Mouse (Mus musculus) kidney, postnatal 0 days (tissue): Measurements from ENCODE around the gene Grin2c. TPM values are rescaled to one million over a fixed set of nuclear protein-coding genes. Genes with fewer than 3 reads are reported as not detected.

Experiments used
- ATAC-seq: fragments of 200-750 bp; cut with Nextera tagmentation; replicated peaks from 2 replicates; pipeline ENCODE4 v1.8.0; 2017; ENCODE audit warnings: low read depth, moderate number of reproducible peaks, moderate TSS enrichment, moderate library complexity; ENCODE audit not compliant: low FRiP score
- DNase-seq: peaks from one replicate; pipeline ENCODE4 v3.0.0-alpha.2; 2016; ENCODE audit warnings: low spot score
- H3K27ac ChIP-seq: fragments of 300-500 bp; sonication (generic); 2 replicates; pipeline ENCODE4 v1.5.1; 2014; ENCODE audit warnings: mild to moderate bottlenecking
- H3K27me3 ChIP-seq: fragments of 300-500 bp; sonication (generic); 2 replicates; pipeline ENCODE4 v1.6.1; 2014; ENCODE audit warnings: low read length, mixed read lengths; ENCODE audit not compliant: insufficient read depth
- H3K36me3 ChIP-seq: fragments of 300-500 bp; sonication (generic); 2 replicates; pipeline ENCODE4 v1.6.1; 2014; ENCODE audit warnings: low read length, mixed read lengths; ENCODE audit not compliant: insufficient read depth
- H3K4me1 ChIP-seq: fragments of 300-500 bp; sonication (generic); replicated peaks from 2 replicates; pipeline ENCODE4 v1.6.1; 2014; ENCODE audit warnings: antibody characterized with exemption, low read length, mixed read lengths; ENCODE audit not compliant: insufficient read depth
- H3K4me2 ChIP-seq: fragments of 300-500 bp; sonication (generic); 2 replicates; pipeline ENCODE4 v1.6.1; 2014; ENCODE audit warnings: mild to moderate bottlenecking, low read length, moderate library complexity, mixed read lengths
- H3K4me3 ChIP-seq: fragments of 300-500 bp; sonication (generic); replicated peaks from 2 replicates; pipeline ENCODE4 v1.5.1; 2014; ENCODE audit warnings: low read depth, low read length
- H3K9ac ChIP-seq: fragments of 300-500 bp; sonication (generic); 2 replicates; pipeline ENCODE4 v1.6.1; 2014; ENCODE audit warnings: low read depth, low read length
- H3K9me3 ChIP-seq: fragments of 300-500 bp; sonication (generic); replicated peaks from 2 replicates; pipeline ENCODE4 v1.6.1; 2016; ENCODE audit warnings: low read length, inconsistent platforms, mixed read lengths
- CTCF ChIP-seq: IDR thresholded peaks from 2 replicates; pipeline ENCODE4 v1.5.1; 2016; ENCODE audit warnings: antibody characterized with exemption, low read depth, mild to moderate bottlenecking, moderate library complexity
- WGBS: fragments of 180-500 bp; shearing (Covaris S2); extraction: QIAGEN DNeasy Blood & Tissue Kit; methylation state at CpG from one replicate; pipeline ENCODE4 v1.1.7; 2014; 5-methylcytosine and 5-hydroxymethylcytosine counted together
- polyA plus RNA-seq: library from polyadenylated mRNA; unstranded; fragments of >200 nt; fragmentation: Nextera tagmentation; extraction: Ambion mirVana; gene quantifications from 2 replicates; pipeline ENCODE4 v1.2.1, GENCODE M21; 2015

Gene Grin2c
- polyA plus RNA-seq, 1 experiment from 2014 or later, result not detected

DNA sequence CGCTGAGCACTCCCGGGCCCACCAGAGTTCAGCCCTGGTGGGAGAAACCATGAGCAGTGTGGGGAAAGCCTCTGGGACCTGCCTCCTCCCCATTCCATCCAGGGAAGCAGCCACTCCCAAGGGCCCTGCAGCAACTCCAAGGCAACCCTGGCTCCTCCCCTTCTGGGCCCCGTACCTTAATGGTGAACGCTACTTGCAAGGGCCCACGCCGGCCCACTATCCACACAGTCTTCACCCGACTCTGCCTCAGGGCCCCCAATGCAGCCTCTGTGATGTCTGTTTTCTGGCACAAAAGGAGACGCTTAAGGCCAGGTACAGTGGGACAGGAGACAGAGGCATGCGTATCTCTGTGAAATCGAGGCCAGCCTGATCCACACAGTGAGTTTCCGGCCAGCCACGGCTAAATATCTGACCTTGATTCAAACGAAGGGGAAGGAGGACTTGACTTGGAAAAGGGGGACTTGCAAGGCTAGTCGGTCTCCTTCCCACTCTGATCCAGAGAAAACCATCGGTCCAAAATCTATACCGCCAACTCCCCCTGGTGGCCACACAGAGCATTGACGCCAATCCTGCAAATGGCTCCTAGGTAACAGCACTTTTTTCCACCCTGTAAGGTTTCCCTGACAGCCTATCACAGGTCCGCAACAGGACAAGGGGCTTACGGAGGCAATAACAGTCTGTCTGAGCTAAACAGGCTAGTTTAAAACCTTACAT, 3.3 kb upstream of the Grin2c start:
- Histone ChIP-seq H3K27me3 (peaks cover 33% of the 10 kb centered on the region), H3K9me3 (no peaks in the 10 kb centered on the region), H3K36me3 (no peaks in the 10 kb centered on the region), H3K27ac (no peak overlapping the region), H3K4me1 (peaks cover 10% of the 10 kb centered on the region; the same call in 1 of the 2 replicates), H3K4me3 (no peak overlapping the region), H3K4me2 (no peak overlapping the region), H3K9ac (no peak overlapping the region)
- WGBS, result 27% methylated on average over 19 of the region's 19 CpGs
- DNase-seq, result peak; percentile 91
- peak; percentile 97 for TF ChIP-seq CTCF
- no peak for ATAC-seq

DNA sequence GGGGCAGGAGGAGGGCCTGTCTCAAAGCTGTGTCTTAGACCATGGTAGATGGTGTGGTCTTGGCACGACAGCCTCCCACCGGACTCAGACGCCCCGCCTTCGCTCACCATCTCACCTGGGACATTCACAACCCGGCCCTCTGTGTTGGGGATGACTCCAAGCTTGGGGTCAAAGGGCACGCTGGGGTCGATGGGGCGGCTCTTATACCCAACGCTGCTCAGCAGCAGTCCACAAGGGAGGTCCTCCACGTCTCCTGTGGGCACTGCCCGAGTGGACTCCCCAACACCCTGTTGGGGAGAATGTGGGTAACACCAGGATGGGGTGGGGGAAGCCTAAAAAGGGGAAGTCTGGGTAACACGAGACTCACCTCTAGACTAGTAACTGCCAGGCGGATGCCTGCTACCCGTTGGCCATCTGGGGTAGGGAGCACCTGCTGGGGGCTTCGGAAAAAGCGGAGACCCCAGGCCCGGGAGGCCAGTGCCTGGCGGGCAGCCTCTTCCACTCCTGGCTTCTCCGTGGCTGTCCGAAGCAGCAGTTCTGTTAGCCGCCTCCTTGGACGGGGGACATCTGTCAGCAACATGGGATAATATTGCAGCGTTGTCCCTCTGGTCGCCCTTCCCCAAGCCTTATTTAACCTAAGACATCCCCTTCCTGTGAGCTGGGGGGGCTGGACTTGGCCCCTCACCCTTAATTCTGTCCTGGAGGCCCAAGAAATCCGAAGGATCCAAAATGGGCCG, 2.5 kb upstream of the Grin2c start:
- WGBS, result 82% methylated on average over 27 of the region's 27 CpGs
- TF ChIP-seq CTCF, result no peak
- no peak for ATAC-seq
- Histone ChIP-seq H3K27me3 (peaks cover 39% of the 10 kb centered on the region), H3K4me1 (peaks cover 14% of the 10 kb centered on the region; the same call in 1 of the 2 replicates), H3K36me3 (no peaks in the 10 kb centered on the region), H3K27ac (no peak overlapping the region), H3K4me2 (no peak overlapping the region), H3K4me3 (no peak overlapping the region), H3K9me3 (no peaks in the 10 kb centered on the region), H3K9ac (no peak overlapping the region)
- DNase-seq, result no peak

GRCm38 (mm10) chr11:115267958-115268357, 915 bp upstream of the Grin2c start:
- TF ChIP-seq CTCF, result no peak
- Histone ChIP-seq H3K9me3 (no peaks in the 10 kb centered on the region), H3K4me3 (no peak overlapping the region), H3K36me3 (no peaks in the 10 kb centered on the region), H3K27ac (no peak overlapping the region), H3K4me1 (peaks cover 14% of the 10 kb centered on the region; the same call in 1 of the 2 replicates), H3K9ac (no peak overlapping the region), H3K27me3 (peaks cover 51% of the 10 kb centered on the region), H3K4me2 (no peak overlapping the region)
- ATAC-seq (no peak), DNase-seq (no peak)
- WGBS, result 71% methylated on average over 11 of the region's 11 CpGs

- Histone ChIP-seq H3K4me2 (peak overlapping the region; percentile 60), H3K27ac (no peak overlapping the region), H3K36me3 (no peaks in the 10 kb centered on the region), H3K27me3 (peaks cover 55% of the 10 kb centered on the region), H3K4me1 (peaks cover 14% of the 10 kb centered on the region; the same call in 1 of the 2 replicates), H3K9me3 (no peaks in the 10 kb centered on the region), H3K9ac (no peak overlapping the region), H3K4me3 (peak overlapping the region; percentile 31)
- 2% methylated on average over 22 of the region's 22 CpGs for WGBS
- no peak for TF ChIP-seq CTCF
- ATAC-seq, result no peak
- no peak for DNase-seq
Measured at GRCm38 (mm10) chr11:115266400-115266778, 654 bp downstream of the Grin2c start.

GRCm38 (mm10) chr11:115265771-115266399, 1.2 kb downstream of the Grin2c start:
- Histone ChIP-seq H3K4me2 (no peak overlapping the region), H3K36me3 (no peaks in the 10 kb centered on the region), H3K4me1 (peaks cover 14% of the 10 kb centered on the region; the same call in 1 of the 2 replicates), H3K27me3 (peaks cover 58% of the 10 kb centered on the region), H3K4me3 (0 out of 2 replicates have a peak overlapping the region, but pooled peaks have one; percentile 4), H3K9me3 (no peaks in the 10 kb centered on the region), H3K27ac (no peak overlapping the region), H3K9ac (no peak overlapping the region)
- ATAC-seq (no peak), DNase-seq (no peak)
- WGBS, result 5% methylated on average over 20 of the region's 20 CpGs
- TF ChIP-seq CTCF, result no peak

GRCm38 (mm10) chr11:115264862-115265668, 2.0 kb downstream of the Grin2c start:
- peak; percentile 68 for TF ChIP-seq CTCF
- WGBS, result 8% methylated on average over 39 of the region's 39 CpGs
- H3K9ac ChIP-seq, result no peak overlapping the region
- peaks cover 14% of the 10 kb centered on the region; the same call in 1 of the 2 replicates for H3K4me1 ChIP-seq
- no peak overlapping the region for H3K27ac ChIP-seq
- H3K27me3 ChIP-seq, result peaks cover 58% of the 10 kb centered on the region
- no peak overlapping the region; the same call in 1 of the 2 replicates for H3K4me3 ChIP-seq
- H3K9me3 ChIP-seq, result no peaks in the 10 kb centered on the region
- DNase-seq (peak; percentile 47), ATAC-seq (no peak)
- no peaks in the 10 kb centered on the region for H3K36me3 ChIP-seq
- H3K4me2 ChIP-seq, result peak overlapping the region; percentile 46
